Mouse (Mus musculus) left cerebral cortex, adult 8-10 months (tissue): Measurements from ENCODE around the gene Efcab5. TPM values are rescaled to one million over a fixed set of nuclear protein-coding genes. Genes with fewer than 3 reads are reported as not detected.

Source experiments
- microRNA-seq, 2 experiments: library from miRNA; unstranded; fragments of <30 nt; microRNA quantifications; one replicate each; pipeline ENCODE4 v1.2.0; 2022
- total RNA-seq, 4 experiments: library from RNA; stranded (reverse); gene quantifications; 2 replicates each; pipeline ENCODE4 v1.2.4; 2022

Gene Efcab5
- total RNA-seq, 4 experiments from 2014 or later, result 2.8 to 4.3 (median 4.1) TPM

Small RNA genes lying within 50 kb of the gene (microRNA-seq; reads per million reads assigned to microRNA genes)
- 1,128 to 1,155 reads per million in 2 experiments for gene Mir423

Other genes with a start within 250 kb of the Efcab5 start
- not detected for gene Slc6a4, start 190.4 kb downstream of the Efcab5 start, total RNA-seq
- gene Nsrp1, start 110.5 kb downstream of the Efcab5 start, total RNA-seq, result 10 to 100 TPM; 20.7 to 22.8 (median 21.6) TPM
- gene Ssh2, start 27.3 kb upstream of the Efcab5 start, total RNA-seq, result 10 to 100 TPM; 26.7 to 32.2 (median 30.8) TPM